Mouse (Mus musculus): ENCODE measurements around the gene Gadd45b. TPM values are rescaled to one million over a fixed set of nuclear protein-coding genes. Genes with fewer than 3 reads are reported as not detected.
A peak's percentile ranks its signal among the peaks of the same experiment; 100 is the strongest.

Gene Gadd45b
- total RNA-seq, 2 experiments from 2014 or later: 8.2 to 10.4 TPM

DNA sequence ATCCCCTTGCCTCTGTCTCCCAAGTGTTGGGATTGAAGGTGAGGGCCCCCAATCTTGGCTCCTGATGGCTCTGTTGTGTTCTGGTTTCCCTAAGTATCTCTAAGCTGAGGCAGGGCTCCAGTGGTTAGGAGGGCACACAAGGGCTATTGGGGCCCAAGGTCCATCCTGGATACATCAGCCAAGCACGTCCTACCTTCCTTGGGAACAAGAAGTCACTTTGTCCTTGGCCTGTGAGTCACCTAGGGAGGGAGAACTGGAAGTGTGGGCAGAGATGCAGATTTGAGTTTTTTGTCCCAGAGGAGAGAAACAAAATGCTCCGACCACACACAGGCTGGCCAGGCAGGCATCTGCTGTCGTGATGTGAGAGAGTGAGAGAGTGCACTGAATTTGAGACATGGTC lies 19.2 kb downstream of the Gadd45b start:
- no peak for DNase-seq (ENCODE audit: extremely low spot score in 1 of 2, low spot score in 2 of 2)
- intact Hi-C loops (cut with DNase I): no loop called here

DNA sequence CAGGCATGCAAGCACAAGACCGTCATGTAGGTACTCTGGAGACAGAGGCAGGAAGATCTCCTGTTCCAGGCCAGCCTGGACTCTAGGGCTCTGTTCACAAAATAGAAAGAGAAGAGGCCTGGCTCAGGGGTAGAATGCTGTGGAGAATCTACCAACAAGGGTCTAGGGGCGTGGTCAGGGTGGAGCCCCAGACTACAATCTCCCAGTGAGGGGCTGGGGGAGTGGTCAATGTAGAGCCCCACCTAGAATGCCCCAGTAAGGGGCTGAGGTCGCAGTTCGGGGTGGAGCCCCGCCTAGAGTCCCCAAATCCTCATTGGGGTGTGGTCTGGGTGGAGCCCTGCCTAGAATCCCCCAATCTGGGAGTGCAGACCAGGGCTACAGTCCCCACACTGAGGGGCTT lies 20.4 kb downstream of the Gadd45b start:
- intact Hi-C loops (cut with DNase I): no loop called here
- DNase-seq (ENCODE audit: extremely low spot score in 1 of 2, low spot score in 2 of 2): no peak

DNA sequence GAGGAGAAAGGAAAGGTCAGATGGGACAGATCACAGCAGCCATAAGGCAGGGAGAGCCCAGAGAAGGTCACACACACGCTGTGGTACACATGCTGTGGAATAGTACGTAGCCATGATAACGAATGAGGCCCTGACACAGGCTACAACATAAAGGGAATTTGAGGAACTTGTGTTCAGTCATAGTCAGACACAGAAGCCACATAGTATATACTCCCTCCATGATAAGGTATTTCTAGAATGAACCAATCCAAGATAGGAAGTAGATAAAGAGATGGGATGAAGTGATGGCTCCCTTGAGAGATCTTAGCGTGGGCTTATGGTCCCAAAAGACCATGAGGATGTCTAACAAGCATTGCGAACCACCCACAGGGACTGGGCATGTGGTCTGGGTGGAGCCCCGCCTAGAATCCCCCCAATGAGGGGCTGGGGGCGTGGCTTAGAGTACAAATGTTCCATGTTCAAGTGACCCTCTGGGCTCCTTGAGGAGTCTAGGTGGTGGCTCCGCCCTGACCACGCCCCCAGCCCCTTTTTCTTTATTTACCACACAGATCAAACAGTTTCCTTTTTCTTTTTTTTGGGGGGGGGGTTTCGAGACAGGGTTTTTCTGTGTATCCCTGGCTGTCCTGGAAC lies 22.0 kb downstream of the Gadd45b start:
- DNase-seq (ENCODE audit: extremely low spot score in 1 of 2, low spot score in 2 of 2): no peak
- intact Hi-C loops (cut with DNase I): no loop called here

DNA sequence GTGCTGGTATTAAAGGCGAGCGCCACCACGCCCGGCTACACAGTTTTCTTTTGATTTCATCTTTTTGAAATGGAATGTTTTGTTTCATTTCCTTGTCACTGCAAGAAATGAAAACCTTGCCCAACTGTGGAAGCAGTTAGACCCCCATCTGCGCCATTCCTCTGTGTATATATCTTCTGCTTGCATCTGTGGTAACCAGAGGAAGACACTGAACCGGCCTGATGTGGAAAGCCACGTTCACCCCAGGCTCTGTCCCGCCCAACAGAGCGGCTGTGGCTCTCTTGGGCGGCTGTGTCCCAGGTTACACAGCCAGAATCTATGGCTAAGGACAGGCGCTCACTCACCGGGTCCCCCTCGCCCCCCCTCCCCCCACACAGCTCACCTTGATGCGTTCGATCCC lies 22.6 kb downstream of the Gadd45b start:
- intact Hi-C loops (cut with DNase I): no loop called here
- DNase-seq (ENCODE audit: extremely low spot score in 1 of 2, low spot score in 2 of 2): no peak

DNA sequence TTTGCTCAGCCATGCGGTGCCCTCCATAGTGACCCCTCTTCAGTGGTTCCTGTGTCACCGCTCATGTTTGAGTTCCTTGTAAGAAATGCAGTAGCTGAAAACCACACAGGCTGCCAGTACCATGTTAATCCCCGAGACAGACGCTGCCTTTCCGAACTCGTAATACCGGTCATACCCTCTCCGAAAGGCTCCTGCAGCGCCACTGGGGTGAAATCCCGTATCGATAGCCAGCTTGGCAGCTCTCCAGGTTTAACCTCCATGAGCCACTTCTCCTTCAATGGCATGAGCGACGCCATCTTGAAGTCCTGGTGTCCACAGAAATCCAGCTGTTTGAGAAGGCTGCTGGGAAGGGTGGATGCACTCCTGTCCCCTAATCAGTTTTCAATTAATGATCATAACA lies 24.5 kb downstream of the Gadd45b start:
- DNase-seq (ENCODE audit: extremely low spot score in 1 of 2, low spot score in 2 of 2): no peak
- intact Hi-C loops (cut with DNase I): no loop called here

DNA sequence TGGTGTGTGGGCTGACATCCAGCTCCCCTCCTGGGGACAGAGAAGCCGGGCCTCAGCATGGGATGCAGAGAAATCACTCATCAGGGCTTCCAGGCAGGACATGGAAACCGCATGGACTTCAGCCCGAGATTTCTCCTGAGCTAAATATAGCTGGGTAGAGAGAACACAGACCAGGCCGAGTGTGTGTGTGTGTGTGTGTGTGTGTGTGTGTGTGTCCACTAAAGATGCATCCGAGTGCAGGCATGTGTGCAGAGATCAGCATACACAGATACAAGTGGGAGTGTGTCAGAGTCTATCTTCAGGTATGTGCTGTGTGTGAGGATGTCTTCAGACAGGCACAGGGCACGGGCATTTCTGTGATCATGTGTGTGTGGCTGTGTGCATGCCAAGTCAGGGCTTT lies 25.0 kb downstream of the Gadd45b start:
- intact Hi-C loops (cut with DNase I): no loop called here
- DNase-seq (ENCODE audit: extremely low spot score in 1 of 2, low spot score in 2 of 2): no peak

DNA sequence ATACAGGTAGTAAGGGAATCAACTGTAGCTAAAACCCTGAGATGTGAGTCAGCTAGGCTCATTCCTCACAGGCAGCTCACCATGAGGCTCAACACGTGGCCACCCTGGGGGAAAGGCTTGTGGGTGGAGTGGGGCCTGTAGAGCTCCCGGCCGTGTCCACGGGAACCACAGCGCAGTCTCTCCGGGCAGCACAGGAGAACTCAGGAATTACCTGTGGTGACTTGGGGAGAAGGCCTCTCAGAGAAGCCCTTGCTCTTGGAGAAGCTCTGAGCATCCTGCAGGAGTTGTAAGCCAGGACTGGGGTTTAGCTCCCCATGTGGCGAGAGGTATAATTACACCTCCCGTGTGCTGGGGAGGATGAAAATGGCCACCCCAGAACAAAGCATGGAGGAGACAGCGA lies 25.7 kb downstream of the Gadd45b start:
- DNase-seq (ENCODE audit: extremely low spot score in 1 of 2, low spot score in 2 of 2): peak in 1 of 2 experiments; percentile 69
- intact Hi-C loops (cut with DNase I): no loop called here

DNA sequence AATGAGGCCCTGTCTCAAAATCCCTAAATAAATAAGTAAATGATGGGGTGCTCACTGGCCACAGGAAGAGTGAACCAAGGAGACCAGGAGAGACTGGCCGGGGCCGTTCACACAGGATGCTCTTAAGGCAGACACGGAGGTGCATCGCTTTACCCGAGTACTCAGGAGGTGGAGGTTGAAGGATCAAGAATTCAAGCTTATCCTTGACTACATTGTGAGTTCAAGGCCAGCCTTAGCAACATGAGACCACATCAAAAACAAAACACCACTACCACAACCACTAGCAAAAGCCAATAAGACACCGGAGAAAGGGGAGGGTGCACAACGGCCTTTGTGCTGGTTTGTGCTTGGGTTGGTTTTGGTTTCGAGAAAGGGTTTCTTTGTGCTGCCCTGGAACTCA lies 26.5 kb downstream of the Gadd45b start:
- intact Hi-C loops (cut with DNase I): no loop called here
- DNase-seq (ENCODE audit: extremely low spot score in 1 of 2, low spot score in 2 of 2): no peak

DNA sequence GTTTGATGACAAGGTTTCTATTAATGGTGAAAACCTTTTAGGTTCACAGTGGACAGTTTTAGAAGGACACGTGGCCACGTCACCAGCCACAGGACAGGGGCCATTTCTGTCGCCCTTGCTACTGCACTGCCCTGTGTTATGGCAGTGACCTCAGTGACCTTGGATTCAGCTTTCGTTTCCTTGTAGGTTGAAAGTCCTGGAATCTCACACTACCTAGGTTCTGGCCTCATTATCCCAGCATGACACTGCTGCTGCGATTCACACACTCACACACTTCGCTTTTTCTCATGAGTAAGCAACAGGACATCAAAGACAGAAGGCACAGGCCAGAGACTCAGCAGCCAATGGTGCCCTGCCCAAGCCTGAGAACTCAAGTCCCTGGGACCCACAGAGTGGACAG lies 27.0 kb downstream of the Gadd45b start:
- intact Hi-C loops (cut with DNase I): no loop called here
- no peak for DNase-seq (ENCODE audit: extremely low spot score in 1 of 2, low spot score in 2 of 2)

DNA sequence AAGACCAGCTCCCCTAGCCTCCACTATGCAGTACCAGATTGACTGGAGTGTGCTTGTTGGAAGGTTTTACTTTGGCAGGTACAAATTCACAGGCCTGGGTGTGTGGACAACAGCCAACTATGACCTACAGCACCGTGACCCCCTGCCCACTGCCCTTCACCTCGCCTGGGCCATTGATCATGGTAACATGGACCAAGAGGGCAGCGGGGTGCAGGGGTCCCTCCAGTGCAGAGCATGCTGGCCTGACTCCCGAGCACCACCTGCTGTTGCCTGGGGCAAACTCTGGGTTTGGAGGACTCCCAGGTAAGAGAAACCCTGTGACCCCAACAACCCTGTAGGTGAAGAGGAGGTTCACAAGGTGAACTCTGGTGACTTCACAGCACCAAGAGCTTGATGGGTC lies 27.9 kb downstream of the Gadd45b start:
- no peak for DNase-seq (ENCODE audit: extremely low spot score in 1 of 2, low spot score in 2 of 2)
- intact Hi-C loops (cut with DNase I): no loop called here

DNA sequence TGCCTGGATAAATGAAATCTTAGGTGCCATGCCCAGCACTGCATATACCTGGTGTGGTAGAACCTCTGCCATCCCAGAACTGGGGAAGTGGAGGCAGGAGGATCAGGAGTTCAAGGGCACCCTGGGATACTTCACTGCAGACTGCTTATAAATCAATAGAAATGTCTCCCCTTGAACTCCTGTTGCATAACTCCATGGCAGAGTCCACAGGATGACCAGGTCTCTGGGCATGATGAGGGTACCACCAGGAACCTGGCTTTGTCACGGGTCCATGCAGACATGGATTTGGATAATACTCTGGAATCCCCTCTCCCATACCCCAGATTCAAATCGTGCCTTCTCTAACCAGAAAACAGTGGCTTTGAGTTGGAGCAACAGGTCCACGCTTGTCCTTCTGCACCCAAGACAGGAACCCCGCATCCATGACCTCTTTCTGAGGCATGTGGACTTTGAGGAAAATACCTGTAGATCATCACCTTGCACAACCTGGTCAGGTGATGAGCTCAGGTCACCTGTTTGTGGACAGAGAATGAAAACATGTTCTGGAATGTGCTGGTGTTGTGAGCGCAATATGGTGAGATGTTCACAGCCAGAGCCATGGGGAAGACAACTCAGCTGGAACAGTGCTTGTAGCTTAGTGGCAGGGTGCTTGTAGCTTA lies 29.2 kb downstream of the Gadd45b start:
- DNase-seq (ENCODE audit: extremely low spot score in 1 of 2, low spot score in 2 of 2): no peak
- intact Hi-C loops (cut with DNase I): no loop called here

DNA sequence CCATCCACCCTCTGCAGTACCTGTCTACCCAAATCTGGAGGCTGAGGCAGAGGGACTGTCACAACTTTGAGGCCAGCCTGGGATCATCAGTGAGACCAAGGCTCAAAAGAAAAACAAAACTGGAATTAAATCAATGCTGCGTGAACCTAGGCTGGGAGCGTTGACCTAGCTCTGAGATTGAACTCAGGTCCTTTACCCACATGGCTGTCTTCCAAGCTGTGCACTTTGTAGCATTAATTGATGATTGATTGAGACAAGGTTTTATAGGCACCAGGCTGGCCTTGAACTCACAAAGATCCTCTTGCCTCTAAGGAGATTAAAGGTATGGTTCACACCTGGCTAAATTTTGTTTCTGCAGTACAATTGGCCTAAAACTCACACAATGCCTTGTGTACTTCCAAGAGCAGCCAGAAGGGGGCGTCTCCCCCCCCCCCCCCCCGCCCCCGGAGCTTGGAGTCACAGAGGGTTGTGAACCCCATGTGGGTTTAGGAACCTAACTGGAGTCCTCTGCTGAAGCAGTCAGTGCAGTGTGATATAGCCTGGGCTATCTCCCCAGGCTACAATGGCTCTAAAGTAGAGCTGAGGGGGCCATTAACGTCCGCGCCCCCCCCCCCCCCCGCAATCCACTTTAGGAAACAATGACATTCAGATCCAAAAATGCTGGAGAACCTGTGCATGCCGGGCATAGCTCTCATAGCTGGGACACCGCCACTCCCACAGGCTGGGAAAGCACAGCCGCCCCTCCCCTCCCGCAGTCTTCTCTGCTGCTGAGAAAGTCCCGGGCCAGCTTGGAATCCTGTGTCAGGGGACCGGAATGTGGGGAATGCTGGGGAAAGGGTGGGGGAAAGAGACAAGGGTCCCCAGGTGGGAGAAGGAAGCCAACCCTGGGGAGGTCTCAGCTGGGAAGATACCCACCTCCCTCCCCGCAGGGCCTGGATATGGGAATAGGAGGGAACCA lies 31.0 kb downstream of the Gadd45b start:
- peak in 1 of 2 experiments; percentile 85 for DNase-seq (ENCODE audit: extremely low spot score in 1 of 2, low spot score in 2 of 2)
- intact Hi-C loops (cut with DNase I): no loop called here

DNA sequence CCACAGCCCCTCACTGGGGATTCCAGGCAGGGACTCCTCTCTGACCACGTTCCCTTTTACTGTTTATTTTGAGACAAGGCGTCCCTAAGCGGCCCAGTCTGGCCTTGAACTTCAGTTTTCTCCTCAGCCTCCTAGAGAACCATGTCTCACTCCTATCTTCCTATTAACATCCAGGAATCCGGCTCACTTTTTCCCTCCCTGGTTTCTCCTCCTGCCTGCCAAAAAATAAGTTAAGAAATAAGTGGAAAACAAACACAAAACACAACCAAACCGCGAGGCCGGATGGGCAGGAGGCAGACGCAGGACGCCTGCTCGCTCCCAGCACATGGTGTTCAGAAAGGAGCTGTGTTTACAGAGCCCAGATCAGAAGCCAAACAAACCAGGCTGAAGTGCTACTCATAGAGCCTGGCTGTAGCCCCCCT lies 32.2 kb downstream of the Gadd45b start:
- DNase-seq (ENCODE audit: extremely low spot score in 1 of 2, low spot score in 2 of 2): peak in 1 of 2 experiments; percentile 63
- intact Hi-C loops (cut with DNase I): no loop called here

DNA sequence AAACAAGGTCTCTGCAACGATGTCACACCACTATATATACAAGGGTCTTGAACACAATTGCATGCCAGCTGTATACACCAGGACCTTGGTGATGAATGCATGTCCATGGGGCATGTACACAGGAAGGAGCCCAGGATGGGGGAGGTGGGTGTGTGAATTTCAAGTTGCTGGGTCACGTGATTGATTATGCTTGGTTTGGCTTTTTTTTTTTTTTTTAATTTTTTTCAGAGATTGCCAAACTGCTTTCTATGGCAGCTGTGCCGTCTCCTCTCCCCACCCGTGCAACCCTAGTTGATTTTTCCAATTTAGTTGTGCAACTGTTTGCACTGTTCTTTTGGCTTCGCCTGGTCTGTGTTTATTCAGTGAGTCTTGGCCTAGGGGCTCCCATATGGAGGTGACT lies 32.7 kb downstream of the Gadd45b start:
- no peak for DNase-seq (ENCODE audit: extremely low spot score in 1 of 2, low spot score in 2 of 2)

DNA sequence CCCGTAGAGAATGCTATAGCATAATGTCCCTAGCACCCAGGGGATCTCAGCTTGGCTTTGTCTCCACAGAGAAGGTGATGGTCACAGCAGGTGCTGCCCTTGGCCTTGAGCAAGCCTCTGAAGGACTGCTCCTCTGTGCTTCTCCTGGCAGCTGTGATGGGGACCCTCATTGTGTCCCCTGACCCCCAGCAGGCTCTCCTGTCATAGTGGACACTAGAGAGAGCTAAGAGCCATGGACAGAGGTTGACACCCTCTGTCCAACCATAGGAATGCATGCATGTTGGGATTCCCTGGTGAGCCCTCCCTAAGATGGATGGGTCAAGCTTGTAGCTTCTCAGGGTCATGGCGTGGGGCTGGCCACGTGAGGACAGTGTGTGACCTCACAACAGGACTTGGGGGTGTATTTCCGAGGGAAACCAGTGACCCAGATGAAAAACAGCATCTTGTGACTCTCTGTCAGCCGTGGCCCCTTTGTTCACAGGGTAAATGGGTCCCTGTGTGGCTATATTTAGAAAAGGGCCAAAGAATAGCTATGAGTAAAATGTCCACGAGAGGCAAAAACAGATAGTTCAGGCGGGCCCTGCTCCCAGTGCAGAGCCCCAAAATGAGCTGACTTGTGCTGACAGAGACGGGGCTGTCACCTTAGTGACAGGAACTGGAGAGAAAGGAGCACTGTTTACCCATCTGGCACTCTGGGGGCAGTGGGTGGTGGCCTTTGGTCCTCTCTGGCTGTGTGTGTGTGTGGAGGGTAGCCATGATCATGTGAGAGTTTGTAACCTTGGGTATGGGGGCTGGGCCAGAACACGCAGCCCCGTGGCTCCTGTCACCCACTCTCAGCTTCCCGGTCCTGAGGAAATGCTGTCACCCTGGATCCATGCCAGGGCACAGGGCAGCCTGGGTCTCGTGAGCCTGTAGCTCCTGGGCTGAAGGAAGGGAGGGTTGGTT lies 33.4 kb downstream of the Gadd45b start:
- DNase-seq (ENCODE audit: extremely low spot score in 1 of 2, low spot score in 2 of 2): peak in 1 of 2 experiments; percentile 66
- intact Hi-C loops (cut with DNase I): no loop called here

More for the DNA sequence above, 32.7 kb downstream of the Gadd45b start:
- intact Hi-C loops (cut with DNase I): no loop called here

DNA sequence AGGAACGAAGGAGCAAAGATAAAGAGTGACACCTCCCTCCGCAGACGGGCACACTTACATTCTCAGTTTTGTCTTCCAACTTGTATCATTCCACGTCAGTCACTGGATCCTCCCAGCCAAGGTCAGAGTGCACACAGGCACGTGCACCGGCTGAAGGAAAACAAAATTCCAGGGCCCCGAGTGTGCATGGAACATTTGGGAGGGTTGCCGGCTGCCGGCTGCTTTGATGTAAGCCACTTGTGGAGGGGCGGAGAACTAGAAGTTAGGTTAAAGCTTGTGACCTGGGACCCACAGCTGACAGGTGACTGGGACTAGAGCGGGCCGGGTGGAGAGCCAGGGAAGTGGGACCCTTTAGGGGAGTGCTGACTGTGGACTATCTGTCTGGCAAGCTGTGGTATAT lies 36.4 kb downstream of the Gadd45b start:
- intact Hi-C loops (cut with DNase I): no loop called here
- peak in 1 of 2 experiments; percentile 64 for DNase-seq (ENCODE audit: extremely low spot score in 1 of 2, low spot score in 2 of 2)

DNA sequence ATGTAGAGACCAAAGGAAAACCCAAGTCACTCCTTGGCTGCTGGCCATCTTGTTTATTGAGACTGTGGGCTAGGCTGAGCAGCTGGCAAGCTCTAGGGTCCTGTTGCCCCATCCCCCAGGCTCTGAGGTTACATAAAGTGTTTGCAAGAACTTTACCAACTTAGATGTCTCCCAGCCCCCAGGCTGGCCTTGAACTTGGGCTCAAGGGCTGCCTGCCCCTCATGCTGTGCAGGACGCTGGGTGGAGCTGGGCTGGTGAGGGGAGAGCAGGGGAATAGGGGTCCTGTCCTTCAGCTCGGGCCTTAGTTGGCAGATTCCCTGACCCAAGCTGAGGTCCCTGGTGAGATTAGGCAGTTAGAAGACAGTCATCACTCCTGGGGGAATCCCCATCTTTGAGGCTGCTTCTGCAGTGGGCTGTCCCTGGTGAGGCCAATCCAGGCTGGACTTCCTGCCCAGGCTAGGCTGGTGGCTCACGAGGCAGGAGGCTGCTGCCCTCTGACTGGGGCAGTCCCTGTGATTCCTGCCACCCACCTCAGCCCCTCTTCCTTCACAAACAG lies 37.3 kb downstream of the Gadd45b start:
- no peak for DNase-seq (ENCODE audit: extremely low spot score in 1 of 2, low spot score in 2 of 2)
- intact Hi-C loops (cut with DNase I): no loop called here

DNA sequence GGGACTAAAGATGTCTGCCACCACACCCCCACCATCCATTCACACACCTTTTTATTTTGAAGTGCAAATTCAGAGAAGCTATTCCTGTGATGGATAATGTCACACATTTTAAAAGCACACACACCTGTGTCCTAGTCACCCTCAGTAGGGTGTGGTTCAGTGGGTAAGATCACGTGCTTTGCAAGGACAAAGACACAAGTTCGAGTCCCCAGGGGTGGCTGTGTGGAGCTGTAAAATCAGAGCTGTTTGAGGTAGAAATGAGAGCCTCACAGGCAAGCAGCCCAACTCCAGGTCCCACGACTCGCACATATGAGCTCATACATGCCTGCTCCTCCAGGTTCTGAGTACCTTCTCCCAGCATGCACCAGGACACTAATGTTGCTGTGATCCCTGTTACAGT lies 38.2 kb downstream of the Gadd45b start:
- intact Hi-C loops (cut with DNase I): no loop called here
- no peak for DNase-seq (ENCODE audit: extremely low spot score in 1 of 2, low spot score in 2 of 2)

Measured in left cerebral cortex, postnatal 10 days (tissue).